Mouse (Mus musculus): ENCODE measurements around the gene Mdm4. TPM values are rescaled to one million over a fixed set of nuclear protein-coding genes. Genes with fewer than 3 reads are reported as not detected.
"Not testable (repeated sequence)": the region's sequence is repeated elsewhere in the genome, so short reads cannot be mapped to it uniquely, and the experiment has no call there.

Mdm4 gene
- polyA plus RNA-seq, 1 experiment, result 67.2 TPM

GRCm38 (mm10) chr1:133021971-133022370, 8.4 kb downstream of the Mdm4 start:
- not testable (repeated sequence) for DNase-seq (ENCODE audit: extremely low spot score in 1 of 2, low spot score in 1 of 2)

- DNase-seq (ENCODE audit: extremely low spot score in 1 of 2, low spot score in 1 of 2), result no peak
Measured at GRCm38 (mm10) chr1:133021391-133021790, 9.0 kb downstream of the Mdm4 start.

GRCm38 (mm10) chr1:133020137-133020894, 10.0 kb downstream of the Mdm4 start:
- DNase-seq (ENCODE audit: extremely low spot score in 1 of 2, low spot score in 1 of 2), result no peak

DNA sequence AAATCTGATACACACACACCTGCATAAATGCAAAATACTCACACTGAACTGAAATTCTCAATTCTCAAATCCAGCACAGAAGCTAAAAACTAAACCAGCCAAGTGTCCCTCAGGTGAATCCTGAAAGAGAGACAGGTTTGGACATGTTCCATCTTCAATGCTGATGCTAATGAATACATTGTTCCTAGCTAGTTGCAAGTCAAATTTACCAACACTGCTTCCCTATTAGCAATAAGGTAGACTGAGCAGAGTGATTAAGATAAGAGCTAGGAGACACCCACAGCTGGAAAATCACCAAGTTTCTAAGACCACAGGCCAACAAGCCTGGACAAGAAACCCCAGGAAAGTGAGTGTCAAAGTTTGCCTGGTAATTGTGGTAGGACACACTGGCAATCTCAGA, 11.0 kb downstream of the Mdm4 start:
- DNase-seq (ENCODE audit: extremely low spot score in 1 of 2, low spot score in 1 of 2), result no peak

DNA sequence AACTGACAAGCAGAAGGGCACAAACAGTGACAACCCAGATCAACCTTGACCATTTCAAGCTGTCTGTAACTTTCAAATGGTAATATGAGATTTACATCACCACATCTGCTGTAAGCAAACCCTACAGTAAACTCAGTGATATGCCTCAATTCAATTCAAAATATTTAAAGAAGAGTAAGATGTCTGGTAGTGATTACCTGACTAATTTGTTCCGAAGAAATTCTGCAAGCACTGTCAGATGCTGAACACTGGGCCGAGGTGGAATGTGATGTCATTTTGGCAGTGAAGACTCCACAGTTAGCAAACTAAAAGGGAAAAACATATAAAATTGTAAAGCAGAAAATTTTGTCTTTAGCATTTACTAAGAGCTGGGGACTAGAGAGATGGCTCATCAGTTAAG, 11.8 kb downstream of the Mdm4 start:
- no peak for DNase-seq (ENCODE audit: extremely low spot score in 1 of 2, low spot score in 1 of 2)

GRCm38 (mm10) chr1:133016775-133017428, 13.5 kb downstream of the Mdm4 start:
- DNase-seq (ENCODE audit: extremely low spot score in 1 of 2, low spot score in 1 of 2), result no peak

DNA sequence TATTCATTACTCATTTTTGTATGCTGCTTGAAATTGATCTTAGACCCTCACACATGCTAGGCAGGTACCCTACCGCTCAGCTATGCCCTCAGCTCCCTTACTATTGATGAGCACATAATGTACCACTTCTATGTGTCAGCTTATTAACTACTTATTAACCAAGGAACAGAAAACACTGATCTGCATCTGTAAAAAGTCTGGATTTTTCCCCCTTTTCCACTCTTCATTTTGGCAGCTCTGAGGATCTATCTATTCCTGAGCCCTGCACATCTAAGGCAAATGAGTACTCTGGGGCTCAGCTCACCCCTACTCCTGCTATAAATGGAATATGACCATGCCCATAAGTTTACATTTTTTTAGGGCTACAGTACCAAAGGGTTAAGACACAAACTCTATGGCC, 16.2 kb downstream of the Mdm4 start:
- DNase-seq (ENCODE audit: extremely low spot score in 1 of 2, low spot score in 1 of 2), result no peak

- no peak for DNase-seq (ENCODE audit: extremely low spot score in 1 of 2, low spot score in 1 of 2)
Measured at GRCm38 (mm10) chr1:133013331-133013730, 17.0 kb downstream of the Mdm4 start.

DNA sequence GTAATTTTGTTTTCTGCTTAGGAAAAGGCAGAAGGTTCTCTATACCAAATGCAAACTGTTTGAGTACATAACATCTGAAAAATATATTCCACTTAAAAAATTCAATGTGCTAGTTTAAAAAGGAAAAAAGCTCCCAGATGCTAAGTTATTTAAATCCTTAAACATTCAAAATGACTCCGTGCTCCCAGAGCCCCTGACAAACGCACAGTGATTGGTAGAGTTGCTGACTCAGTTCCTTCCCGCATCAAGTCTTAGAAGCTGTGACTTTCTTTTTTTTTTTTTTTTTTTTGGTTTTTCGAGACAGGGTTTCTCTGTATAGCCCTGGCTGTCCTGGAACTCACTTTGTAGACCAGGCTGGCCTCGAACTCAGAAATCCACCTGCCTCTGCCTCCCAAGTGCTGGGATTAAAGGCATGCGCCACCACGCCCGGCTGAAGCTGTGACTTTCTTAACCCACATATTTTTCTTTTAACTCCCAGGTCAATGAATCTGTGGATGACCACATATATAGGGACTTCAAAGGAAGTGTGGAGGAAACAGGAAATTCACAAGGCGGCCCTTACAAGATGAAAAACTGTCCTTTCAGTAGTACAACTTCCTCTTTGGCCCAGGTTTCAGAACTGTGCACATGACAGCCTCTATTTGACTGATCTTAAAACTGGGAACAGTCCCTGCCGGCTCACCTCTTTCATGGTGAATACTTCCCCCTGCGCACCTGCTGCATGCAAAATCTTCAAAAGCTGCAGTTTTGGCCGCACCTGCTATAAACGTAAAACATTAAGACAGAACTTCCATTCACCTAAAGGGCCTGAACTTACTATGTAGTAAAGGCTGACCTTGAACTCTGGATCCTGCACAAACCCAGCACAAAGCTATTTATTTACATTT, 18.2 kb downstream of the Mdm4 start:
- DNase-seq (ENCODE audit: extremely low spot score in 1 of 2, low spot score in 1 of 2), result no peak

GRCm38 (mm10) chr1:133006571-133006970, 23.8 kb downstream of the Mdm4 start:
- no peak for DNase-seq (ENCODE audit: extremely low spot score in 1 of 2, low spot score in 1 of 2)

DNA sequence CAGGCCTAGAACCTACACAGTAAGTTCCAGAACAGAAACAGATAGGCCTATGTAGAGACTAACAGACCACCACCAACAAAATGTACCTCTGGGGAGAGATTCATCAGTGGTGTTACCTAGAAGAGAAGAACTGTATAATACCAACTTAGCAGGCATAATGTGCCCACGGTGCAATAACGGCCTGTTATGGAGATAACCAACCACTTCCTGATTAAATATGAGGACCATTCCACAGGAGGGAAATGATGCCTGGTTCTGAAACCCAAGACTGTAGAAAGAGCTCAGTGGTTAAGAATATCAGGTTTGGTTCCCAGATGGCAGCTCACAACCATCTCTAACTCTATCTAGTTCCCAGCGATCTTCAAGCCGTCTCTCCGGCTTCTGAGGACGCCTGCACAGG, 30.0 kb downstream of the Mdm4 start:
- DNase-seq (ENCODE audit: extremely low spot score in 1 of 2, low spot score in 1 of 2), result no peak

GRCm38 (mm10) chr1:132991580-132991979, 38.8 kb downstream of the Mdm4 start:
- DNase-seq (ENCODE audit: extremely low spot score in 1 of 2, low spot score in 1 of 2), result no peak

GRCm38 (mm10) chr1:132990733-132991132, 39.6 kb downstream of the Mdm4 start:
- no peak for DNase-seq (ENCODE audit: extremely low spot score in 1 of 2, low spot score in 1 of 2)

- DNase-seq (ENCODE audit: extremely low spot score in 1 of 2, low spot score in 1 of 2), result not testable (repeated sequence)
Measured at GRCm38 (mm10) chr1:132988556-132989459, 41.6 kb downstream of the Mdm4 start.

DNA sequence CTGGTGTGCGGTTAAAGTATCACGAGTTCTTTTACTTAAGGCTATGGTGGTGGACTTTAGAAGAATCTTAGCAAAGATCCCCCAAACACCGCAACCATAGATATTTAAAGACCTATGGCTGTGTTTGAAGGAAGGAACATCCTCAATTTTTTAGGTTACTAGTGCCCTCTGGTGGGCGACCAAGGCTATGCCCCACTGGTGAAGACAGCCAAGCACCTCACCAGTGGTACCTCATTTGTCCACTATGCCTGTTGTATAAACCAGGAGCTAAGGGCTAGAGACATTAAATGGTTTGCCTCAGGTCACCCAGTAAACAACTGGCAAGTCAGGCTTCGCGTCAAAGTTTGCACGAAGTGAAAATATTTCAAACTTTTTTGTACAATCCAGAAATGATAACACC, 47.6 kb downstream of the Mdm4 start:
- DNase-seq (ENCODE audit: extremely low spot score in 1 of 2, low spot score in 1 of 2), result peak; percentile 57 to 87

DNA sequence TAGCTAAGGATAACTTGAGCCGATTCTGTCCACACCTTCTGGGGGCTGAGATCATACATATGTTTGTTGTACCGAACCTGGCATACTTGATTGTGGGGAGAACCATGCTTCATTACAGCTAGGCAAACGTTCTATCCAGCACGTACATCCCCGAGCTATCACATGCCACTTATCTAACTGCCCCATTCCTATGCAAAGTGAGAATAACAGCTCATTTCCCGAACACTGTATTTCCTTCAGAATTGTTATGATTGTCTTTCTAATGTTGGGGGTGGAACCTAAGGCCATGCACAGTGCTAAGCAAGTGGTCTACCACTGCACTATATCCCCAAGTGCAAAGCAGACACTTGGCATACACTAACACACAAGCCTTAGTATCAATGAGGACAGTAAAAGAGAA, 49.1 kb downstream of the Mdm4 start:
- DNase-seq (ENCODE audit: extremely low spot score in 1 of 2, low spot score in 1 of 2), result no peak

GRCm38 (mm10) chr1:132977402-132977801, 53.0 kb downstream of the Mdm4 start:
- no peak for DNase-seq (ENCODE audit: extremely low spot score in 1 of 2, low spot score in 1 of 2)

DNA sequence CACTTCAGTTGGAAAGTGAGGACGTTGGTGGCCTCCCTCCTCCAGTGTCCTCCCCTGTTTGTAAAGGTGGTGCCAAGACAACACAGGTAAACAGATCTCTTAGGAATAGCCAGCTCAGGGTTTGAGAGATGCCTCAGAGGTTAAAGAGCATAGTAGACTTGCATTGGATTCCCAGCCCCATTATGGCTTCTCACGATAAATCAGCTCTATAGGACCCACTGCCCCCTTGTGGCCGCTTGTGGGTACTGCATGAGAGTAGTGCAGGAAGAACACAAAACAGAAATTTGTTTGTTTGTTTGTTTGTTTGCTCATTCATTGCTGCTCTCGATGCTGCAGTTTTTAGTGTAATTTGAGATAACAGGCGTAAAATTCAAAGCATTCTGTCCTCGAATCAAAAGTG, 61.7 kb downstream of the Mdm4 start:
- peak in 1 of 2 experiments; percentile 73 for DNase-seq (ENCODE audit: extremely low spot score in 1 of 2, low spot score in 1 of 2)

DNA sequence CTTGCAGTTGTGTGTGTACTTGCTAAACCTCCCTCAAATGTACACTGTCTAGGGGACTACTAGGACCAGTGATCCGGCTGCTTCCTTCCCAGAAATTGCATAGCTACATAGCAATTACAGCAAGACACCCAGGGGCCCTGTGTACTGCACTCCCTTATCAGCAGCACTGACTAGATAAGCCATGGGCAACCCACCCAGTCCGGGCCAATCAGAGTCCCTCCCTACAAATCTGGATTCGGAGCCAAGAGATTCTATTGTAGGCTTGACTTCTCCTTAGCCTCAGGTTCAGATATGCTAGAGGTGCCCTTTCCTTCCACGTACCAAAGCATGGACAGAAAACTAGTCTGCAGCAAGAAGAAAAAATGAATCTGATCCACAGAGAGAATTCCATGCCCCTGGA, 65.7 kb downstream of the Mdm4 start:
- no peak for DNase-seq (ENCODE audit: extremely low spot score in 1 of 2, low spot score in 1 of 2)

DNA sequence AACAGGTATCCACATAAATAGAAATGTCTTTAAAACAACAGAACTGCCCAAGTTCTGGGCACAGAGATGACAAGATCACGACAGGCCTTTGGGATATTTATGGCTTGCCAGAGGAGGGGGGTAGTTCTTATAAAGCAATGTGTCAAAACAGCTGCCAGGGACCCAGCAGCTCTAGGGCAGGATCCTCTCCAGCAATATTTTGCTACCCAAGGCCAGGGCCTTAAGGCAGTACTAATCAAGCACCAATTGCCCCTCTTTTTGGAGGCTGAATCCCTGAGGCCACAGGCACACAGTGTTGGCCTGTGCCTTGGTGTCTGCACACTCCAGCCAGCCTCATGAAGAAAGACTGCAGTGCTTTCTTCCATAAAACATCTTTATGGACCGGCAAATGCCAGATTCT, 66.3 kb downstream of the Mdm4 start:
- no peak for DNase-seq (ENCODE audit: extremely low spot score in 1 of 2, low spot score in 1 of 2)

All from frontal cortex, adult 2 months (tissue).